Mouse (Mus musculus): ENCODE results near the gene Scp2. TPM values are rescaled to one million over a fixed set of nuclear protein-coding genes. Genes with fewer than 3 reads are reported as not detected.

Gene Scp2
- polyA plus RNA-seq, 1 experiment from 2014 or later: 532 TPM

DNA sequence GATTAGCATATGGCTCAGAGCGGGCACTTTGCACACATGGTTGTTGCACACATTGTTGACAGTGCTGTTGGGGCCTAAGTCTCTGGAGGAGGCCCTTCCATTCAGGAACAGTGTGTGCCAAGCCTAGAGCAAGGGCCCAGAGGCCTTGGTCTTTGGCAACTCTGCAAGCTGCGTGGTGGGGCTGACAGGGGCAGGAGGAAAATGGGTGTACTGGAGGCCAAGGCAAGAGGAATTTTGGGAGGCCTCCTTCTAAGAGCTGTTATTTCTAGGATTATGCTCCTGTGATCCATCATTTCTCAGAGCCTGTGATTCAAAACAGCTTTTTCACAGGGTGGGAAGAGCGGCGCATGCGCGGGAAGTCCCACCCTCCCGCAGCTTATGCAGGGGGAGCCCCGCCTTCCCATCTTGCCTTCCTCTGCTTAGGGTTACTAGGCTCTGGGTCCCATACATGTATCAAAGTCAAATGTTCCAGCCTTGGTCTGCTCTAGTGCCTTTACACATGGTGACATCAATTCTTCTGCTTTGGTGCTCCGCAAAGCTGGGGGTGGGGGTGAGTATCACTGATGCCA, 148.3 kb downstream of the Scp2 start:
- 83% methylated on average over 9 of the region's 9 CpGs for WGBS
- TF ChIP-seq CTCF (IDR thresholded peaks at IDR 0.05): no peak
- no peak for TF ChIP-seq EP300 (IDR thresholded peaks at IDR 0.05)
- Histone ChIP-seq H3K4me1 (ENCODE audit: insufficient read depth, low read depth, low read length) (peaks cover 5% of the 10 kb centered on the region; the same call in 1 of the 2 replicates), H3K36me3 (ENCODE audit: insufficient read depth, low read length) (no peaks in the 10 kb centered on the region), H3K9ac (replicated peaks; ENCODE audit: low read depth) (no peak overlapping the region), H3K4me3 (ENCODE audit: low read depth, low read length) (no peak overlapping the region), H3K27me3 (replicated peaks; ENCODE audit: insufficient read depth, low read length) (no peaks in the 10 kb centered on the region), H3K4me2 (replicated peaks; ENCODE audit: low read depth, low read length) (no peak overlapping the region), H3K9me3 (ENCODE audit: low read length) (no peaks in the 10 kb centered on the region), H3K27ac (ENCODE audit: low read length) (no peak overlapping the region)
- no peak for ATAC-seq
- peak; percentile 24 for DNase-seq (ENCODE audit: low spot score)

DNA sequence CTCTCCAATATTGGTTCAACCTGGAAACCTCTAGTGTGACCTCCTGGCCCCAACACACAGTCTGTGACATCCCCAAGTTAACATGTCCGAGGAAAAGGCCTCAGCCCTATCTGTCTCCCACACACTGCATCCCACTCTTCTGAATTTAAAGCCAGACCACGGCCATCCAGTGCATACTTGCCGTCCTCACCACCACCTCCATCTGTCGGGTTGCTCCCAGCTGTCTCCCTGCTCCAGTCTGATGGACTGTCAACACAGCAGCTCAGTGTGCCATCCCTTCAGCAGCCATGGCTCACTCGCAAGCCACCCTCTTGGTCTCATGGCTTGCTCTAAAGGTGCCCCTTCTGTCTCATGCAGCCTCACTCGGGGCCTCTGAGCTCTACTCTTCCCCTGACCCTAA, 149.1 kb downstream of the Scp2 start:
- WGBS: 72% methylated on average over 6 of the region's 6 CpGs
- DNase-seq (ENCODE audit: low spot score) (no peak), ATAC-seq (no peak)
- H3K4me1 ChIP-seq (ENCODE audit: insufficient read depth, low read depth, low read length): peaks cover 5% of the 10 kb centered on the region; the same call in 1 of the 2 replicates
- no peak overlapping the region for H3K4me2 ChIP-seq (replicated peaks; ENCODE audit: low read depth, low read length)
- H3K27me3 ChIP-seq (replicated peaks; ENCODE audit: insufficient read depth, low read length): no peaks in the 10 kb centered on the region
- H3K9me3 ChIP-seq (ENCODE audit: low read length): no peaks in the 10 kb centered on the region
- H3K36me3 ChIP-seq (ENCODE audit: insufficient read depth, low read length): no peaks in the 10 kb centered on the region
- no peak overlapping the region for H3K27ac ChIP-seq (ENCODE audit: low read length)
- TF ChIP-seq EP300 (IDR thresholded peaks at IDR 0.05): no peak
- H3K4me3 ChIP-seq (ENCODE audit: low read depth, low read length): no peak overlapping the region
- no peak overlapping the region for H3K9ac ChIP-seq (replicated peaks; ENCODE audit: low read depth)

DNA sequence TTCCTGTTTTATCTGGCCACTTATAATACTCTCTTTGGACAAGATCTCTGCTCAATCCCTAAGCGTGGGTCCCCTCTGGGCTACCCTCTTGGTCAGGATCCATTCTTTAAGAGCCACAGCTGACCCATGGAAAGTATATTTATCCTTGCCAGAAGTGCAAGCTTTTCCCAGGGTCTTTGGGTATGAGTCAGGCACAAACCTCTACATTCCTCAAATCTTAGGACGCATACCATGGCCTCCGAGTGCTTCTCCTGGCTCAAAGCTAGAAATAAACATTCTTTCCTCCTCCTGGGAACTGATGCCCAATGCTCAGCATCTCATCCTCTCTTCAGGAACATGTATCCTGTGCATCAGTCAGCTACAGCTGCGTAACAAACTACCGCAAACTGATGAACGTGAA, 149.8 kb downstream of the Scp2 start:
- DNase-seq (ENCODE audit: low spot score) (no peak), ATAC-seq (no peak)
- no peaks in the 10 kb centered on the region for H3K27me3 ChIP-seq (replicated peaks; ENCODE audit: insufficient read depth, low read length)
- no peak for TF ChIP-seq EP300 (IDR thresholded peaks at IDR 0.05)
- TF ChIP-seq CTCF (IDR thresholded peaks at IDR 0.05): no peak
- H3K4me2 ChIP-seq (replicated peaks; ENCODE audit: low read depth, low read length): no peak overlapping the region
- H3K36me3 ChIP-seq (ENCODE audit: insufficient read depth, low read length): no peaks in the 10 kb centered on the region
- no peak overlapping the region for H3K4me3 ChIP-seq (ENCODE audit: low read depth, low read length)
- H3K9ac ChIP-seq (replicated peaks; ENCODE audit: low read depth): no peak overlapping the region
- no peak overlapping the region for H3K27ac ChIP-seq (ENCODE audit: low read length)
- peaks cover 5% of the 10 kb centered on the region; the same call in 1 of the 2 replicates for H3K4me1 ChIP-seq (ENCODE audit: insufficient read depth, low read depth, low read length)
- WGBS: 78% methylated on average over 6 of the region's 6 CpGs
- no peaks in the 10 kb centered on the region for H3K9me3 ChIP-seq (ENCODE audit: low read length)

Small RNA genes lying within 50 kb of the gene (microRNA-seq; reads per million reads assigned to microRNA genes)
- not detected for gene Mir6397

Other genes with a start within 250 kb of the Scp2 start
- gene Cpt2, start 221.4 kb downstream of the Scp2 start, polyA plus RNA-seq (2015; fragmentation: Nextera tagmentation; extraction: Ambion mirVana): 32.2 and 33.9 TPM in 2 replicates
- gene Slc1a7, start 176.7 kb downstream of the Scp2 start, polyA plus RNA-seq (2015; fragmentation: Nextera tagmentation; extraction: Ambion mirVana): 0.17 and 0.48 TPM in 2 replicates
- gene Podn, start 48.6 kb downstream of the Scp2 start, polyA plus RNA-seq (2015; fragmentation: Nextera tagmentation; extraction: Ambion mirVana): 2.8 and 3.3 TPM in 2 replicates
- gene Echdc2, start 20.4 kb upstream of the Scp2 start, polyA plus RNA-seq (2015; fragmentation: Nextera tagmentation; extraction: Ambion mirVana): 43.4 and 52.8 TPM in 2 replicates
- not detected in 2 replicates for gene Zyg11a, start 73.0 kb upstream of the Scp2 start, polyA plus RNA-seq (2015; fragmentation: Nextera tagmentation; extraction: Ambion mirVana)
- gene Zyg11b, start 156.1 kb upstream of the Scp2 start, polyA plus RNA-seq (2015; fragmentation: Nextera tagmentation; extraction: Ambion mirVana): 4.7 and 5.2 TPM in 2 replicates
- 25.3 and 31.9 TPM in 2 replicates for gene Coa7, start 183.1 kb upstream of the Scp2 start, polyA plus RNA-seq (2015; fragmentation: Nextera tagmentation; extraction: Ambion mirVana)
- 0.83 and 1.1 TPM in 2 replicates for gene Shisal2a, start 238.4 kb upstream of the Scp2 start, polyA plus RNA-seq (2015; fragmentation: Nextera tagmentation; extraction: Ambion mirVana)

Measured in lung, postnatal 0 days (tissue).